Mouse (Mus musculus) cerebellum, adult 2 months (tissue): ENCODE measurements around the gene Pate4.

Experiments
- CTCF ChIP-seq: fragments of 200-500 bp; IDR thresholded peaks from 2 replicates; pipeline ENCODE4 v1.5.1; 2011; ENCODE audit warnings: low read depth, mild to moderate bottlenecking, control low read depth, low read length, moderate library complexity, borderline replicate concordance; ENCODE audit not compliant: insufficient read depth
- POLR2A ChIP-seq: fragments of 200-500 bp; IDR thresholded peaks from 2 replicates; pipeline ENCODE4 v1.6.1; 2011; ENCODE audit warnings: low read length, control low read depth, borderline replicate concordance; ENCODE audit not compliant: insufficient read depth

DNA sequence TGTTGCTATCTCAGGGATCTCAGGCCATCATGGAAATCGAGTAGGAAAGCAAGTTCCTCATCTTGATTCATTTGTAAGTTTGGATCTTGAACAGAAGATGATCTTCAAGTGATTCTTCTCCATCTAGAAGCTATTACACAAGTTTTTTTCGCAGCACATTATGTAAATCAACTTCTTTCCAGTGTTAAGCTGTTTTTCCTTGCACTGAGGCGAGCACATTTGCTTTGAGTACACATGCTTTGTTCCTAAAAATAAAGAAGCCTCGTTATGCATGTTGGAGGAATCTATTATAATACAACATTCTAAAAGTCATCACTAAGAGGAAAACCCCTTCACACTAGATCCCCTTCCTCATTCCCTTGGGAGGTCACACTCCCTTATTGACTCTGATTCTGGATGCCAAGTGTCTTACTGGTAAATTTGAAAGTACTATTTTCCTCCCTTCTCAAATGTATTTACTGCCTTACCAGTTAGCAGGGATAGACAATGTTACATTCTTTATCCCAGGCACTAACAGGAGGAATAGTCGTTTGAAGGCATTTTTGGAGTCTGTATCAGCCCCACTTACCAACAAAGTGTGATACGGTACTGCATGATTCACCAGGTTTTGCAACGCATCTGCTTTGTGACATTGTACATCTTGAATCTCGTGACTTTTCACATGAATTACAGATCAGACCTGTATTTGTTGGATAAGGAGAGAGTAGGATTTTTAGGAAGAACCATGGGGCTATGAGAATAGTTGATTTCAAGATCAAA lies 3.9 kb downstream of the Pate4 start:
- TF ChIP-seq POLR2A (no peak), CTCF (no peak)
